Mouse (Mus musculus): ENCODE results near the gene Nrxn3. TPM values are rescaled to one million over a fixed set of nuclear protein-coding genes. Genes with fewer than 3 reads are reported as not detected.

The Nrxn3 gene
- polyA plus RNA-seq, 1 experiment, result 0.19 TPM

DNA sequence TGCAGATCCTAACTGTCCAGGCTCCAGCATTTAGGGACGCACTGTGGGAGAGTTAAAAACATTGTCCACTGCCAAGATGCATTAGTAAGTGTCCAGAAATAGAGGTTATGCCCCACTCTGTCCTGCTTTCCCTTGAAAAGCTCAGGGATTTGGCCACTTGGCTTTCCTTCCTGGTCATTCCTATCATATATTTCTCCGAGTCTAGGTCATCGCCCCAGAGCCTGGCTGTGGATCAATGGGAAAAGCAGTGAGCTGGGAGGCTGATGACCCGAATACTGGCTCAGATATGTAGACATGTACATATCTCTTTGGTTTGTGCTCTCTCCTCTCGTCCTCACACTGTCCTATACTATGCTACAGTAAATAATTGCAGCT is 96.6 kb downstream of the Nrxn3 start:
- Histone ChIP-seq H3K27ac (ENCODE audit: control insufficient read depth, insufficient read depth, low read length) (no peak overlapping the region), H3K4me3 (ENCODE audit: control insufficient read depth, insufficient read depth, low read length) (no peak overlapping the region), H3K27me3 (ENCODE audit: control insufficient read depth, insufficient read depth, low read length) (no peaks in the 10 kb centered on the region), H3K4me1 (replicated peaks; ENCODE audit: control insufficient read depth, insufficient read depth, low read length) (no peaks in the 10 kb centered on the region), H3K36me3 (ENCODE audit: control insufficient read depth, insufficient read depth, low read length) (no peaks in the 10 kb centered on the region)
- TF ChIP-seq CTCF (IDR thresholded peaks at IDR 0.05; ENCODE audit: borderline replicate concordance, control insufficient read depth, extremely low read depth, insufficient read depth, low read length, poor library complexity) (no peak), POLR2A (IDR thresholded peaks at IDR 0.05; ENCODE audit: control insufficient read depth, extremely low read depth, insufficient read depth, low read length, poor library complexity) (no peak)
- 92% methylated on average over 5 of the region's 5 CpGs for WGBS
- no peak for DNase-seq

DNA sequence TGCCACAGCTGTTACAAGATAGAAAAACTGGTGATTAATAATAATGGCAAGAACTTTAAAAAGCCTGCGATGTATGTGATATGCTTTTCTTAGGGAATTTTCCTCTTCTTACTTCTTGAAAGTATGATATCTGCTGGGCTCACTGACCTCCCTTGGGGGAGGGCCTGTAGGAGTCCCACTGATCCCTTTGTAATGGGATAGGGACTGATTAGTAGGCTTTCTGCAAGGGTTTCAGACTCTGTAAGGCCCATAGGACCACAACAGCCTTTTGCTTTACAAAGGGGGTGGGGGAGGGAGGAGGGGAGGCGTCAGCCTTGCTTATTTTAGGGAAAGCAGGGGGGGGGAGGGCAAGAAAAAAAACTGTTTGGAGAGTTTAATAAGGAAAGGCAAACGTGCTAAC is 97.5 kb downstream of the Nrxn3 start:
- Histone ChIP-seq H3K4me3 (ENCODE audit: control insufficient read depth, insufficient read depth, low read length) (no peak overlapping the region), H3K36me3 (ENCODE audit: control insufficient read depth, insufficient read depth, low read length) (no peaks in the 10 kb centered on the region), H3K27ac (ENCODE audit: control insufficient read depth, insufficient read depth, low read length) (no peak overlapping the region), H3K27me3 (ENCODE audit: control insufficient read depth, insufficient read depth, low read length) (no peaks in the 10 kb centered on the region), H3K4me1 (replicated peaks; ENCODE audit: control insufficient read depth, insufficient read depth, low read length) (no peaks in the 10 kb centered on the region)
- TF ChIP-seq POLR2A (IDR thresholded peaks at IDR 0.05; ENCODE audit: control insufficient read depth, extremely low read depth, insufficient read depth, low read length, poor library complexity) (no peak), CTCF (IDR thresholded peaks at IDR 0.05; ENCODE audit: borderline replicate concordance, control insufficient read depth, extremely low read depth, insufficient read depth, low read length, poor library complexity) (no peak)
- no peak for DNase-seq
- WGBS, result 67% methylated on average over 3 of the region's 3 CpGs

DNA sequence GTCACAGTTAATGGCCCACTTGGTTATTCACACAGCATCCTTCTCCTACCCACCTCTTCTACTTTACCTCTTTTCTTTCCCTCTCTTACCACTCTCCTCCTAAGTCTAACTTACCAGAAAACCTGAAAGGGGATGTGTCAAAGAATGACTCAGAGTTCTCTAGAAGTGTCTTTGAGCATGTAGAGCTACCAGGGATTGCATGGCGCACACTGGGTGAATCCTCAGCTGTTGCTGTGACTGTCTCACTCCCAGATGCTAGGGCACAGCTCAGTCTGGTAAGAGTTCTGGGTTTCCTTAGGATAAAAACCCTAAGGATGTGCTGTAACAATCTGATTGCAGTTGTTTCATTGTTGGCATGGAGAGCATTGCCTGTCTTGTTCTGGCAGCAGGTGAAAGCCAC is 108.2 kb downstream of the Nrxn3 start:
- WGBS, result 95% methylated on average over 1 of the region's 1 CpGs
- H3K4me1 ChIP-seq (replicated peaks; ENCODE audit: control insufficient read depth, insufficient read depth, low read length), result no peaks in the 10 kb centered on the region
- no peak for TF ChIP-seq POLR2A (IDR thresholded peaks at IDR 0.05; ENCODE audit: control insufficient read depth, extremely low read depth, insufficient read depth, low read length, poor library complexity)
- no peak for TF ChIP-seq CTCF (IDR thresholded peaks at IDR 0.05; ENCODE audit: borderline replicate concordance, control insufficient read depth, extremely low read depth, insufficient read depth, low read length, poor library complexity)
- H3K4me3 ChIP-seq (ENCODE audit: control insufficient read depth, insufficient read depth, low read length), result no peak overlapping the region
- no peaks in the 10 kb centered on the region for H3K36me3 ChIP-seq (ENCODE audit: control insufficient read depth, insufficient read depth, low read length)
- H3K27ac ChIP-seq (ENCODE audit: control insufficient read depth, insufficient read depth, low read length), result no peak overlapping the region
- H3K27me3 ChIP-seq (ENCODE audit: control insufficient read depth, insufficient read depth, low read length), result no peaks in the 10 kb centered on the region
- DNase-seq, result no peak

DNA sequence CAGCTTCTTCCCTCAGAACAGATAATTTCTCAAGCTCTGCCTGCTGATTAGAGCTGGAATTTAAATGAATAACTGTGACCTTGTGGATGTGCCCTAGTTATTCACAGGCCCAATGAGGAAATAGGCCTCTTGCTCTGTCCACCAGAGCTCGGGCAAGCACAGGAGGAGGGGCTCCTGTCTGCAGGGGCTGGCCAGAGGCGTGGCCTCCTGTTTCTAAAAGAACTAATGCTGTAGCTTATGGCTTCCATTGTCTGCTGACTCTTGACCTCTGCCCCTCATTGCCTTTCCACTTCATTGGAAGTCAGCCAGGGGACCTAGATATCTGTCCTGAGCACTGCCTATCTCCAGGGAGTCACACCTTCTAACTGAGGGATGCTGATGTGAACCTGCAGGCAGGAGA is 113.1 kb downstream of the Nrxn3 start:
- H3K4me1 ChIP-seq (replicated peaks; ENCODE audit: control insufficient read depth, insufficient read depth, low read length), result no peaks in the 10 kb centered on the region
- 46% methylated on average over 2 of the region's 2 CpGs for WGBS
- DNase-seq, result no peak
- no peak overlapping the region for H3K27ac ChIP-seq (ENCODE audit: control insufficient read depth, insufficient read depth, low read length)
- no peak for TF ChIP-seq CTCF (IDR thresholded peaks at IDR 0.05; ENCODE audit: borderline replicate concordance, control insufficient read depth, extremely low read depth, insufficient read depth, low read length, poor library complexity)
- TF ChIP-seq POLR2A (IDR thresholded peaks at IDR 0.05; ENCODE audit: control insufficient read depth, extremely low read depth, insufficient read depth, low read length, poor library complexity), result no peak
- no peak overlapping the region for H3K4me3 ChIP-seq (ENCODE audit: control insufficient read depth, insufficient read depth, low read length)
- H3K36me3 ChIP-seq (ENCODE audit: control insufficient read depth, insufficient read depth, low read length), result no peaks in the 10 kb centered on the region
- no peaks in the 10 kb centered on the region for H3K27me3 ChIP-seq (ENCODE audit: control insufficient read depth, insufficient read depth, low read length)

DNA sequence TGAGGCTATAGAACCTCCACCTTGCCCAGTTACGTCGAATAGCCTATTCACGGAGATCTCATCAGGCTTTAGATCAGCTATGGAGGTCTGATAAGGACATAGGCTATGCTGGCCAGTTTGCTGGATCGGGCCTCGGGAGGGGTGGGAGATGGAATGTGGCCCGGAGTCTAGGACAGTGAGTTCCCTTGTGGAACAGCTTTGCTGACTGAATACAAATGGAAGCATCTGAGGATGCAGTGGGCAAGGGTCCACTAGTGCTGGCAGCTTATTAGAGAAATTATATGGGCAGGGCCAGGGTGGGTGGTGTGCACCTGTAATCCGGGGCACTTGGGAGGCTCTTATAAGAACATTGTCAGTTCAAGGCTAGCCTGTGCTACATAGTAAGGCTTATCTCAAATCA is 117.0 kb downstream of the Nrxn3 start:
- H3K4me3 ChIP-seq (ENCODE audit: control insufficient read depth, insufficient read depth, low read length), result no peak overlapping the region
- no peaks in the 10 kb centered on the region for H3K36me3 ChIP-seq (ENCODE audit: control insufficient read depth, insufficient read depth, low read length)
- DNase-seq, result no peak
- no peak overlapping the region for H3K27ac ChIP-seq (ENCODE audit: control insufficient read depth, insufficient read depth, low read length)
- TF ChIP-seq POLR2A (IDR thresholded peaks at IDR 0.05; ENCODE audit: control insufficient read depth, extremely low read depth, insufficient read depth, low read length, poor library complexity) (no peak), CTCF (IDR thresholded peaks at IDR 0.05; ENCODE audit: borderline replicate concordance, control insufficient read depth, extremely low read depth, insufficient read depth, low read length, poor library complexity) (no peak)
- H3K4me1 ChIP-seq (replicated peaks; ENCODE audit: control insufficient read depth, insufficient read depth, low read length), result no peaks in the 10 kb centered on the region
- WGBS, result 94% methylated on average over 7 of the region's 7 CpGs
- H3K27me3 ChIP-seq (ENCODE audit: control insufficient read depth, insufficient read depth, low read length), result no peaks in the 10 kb centered on the region

DNA sequence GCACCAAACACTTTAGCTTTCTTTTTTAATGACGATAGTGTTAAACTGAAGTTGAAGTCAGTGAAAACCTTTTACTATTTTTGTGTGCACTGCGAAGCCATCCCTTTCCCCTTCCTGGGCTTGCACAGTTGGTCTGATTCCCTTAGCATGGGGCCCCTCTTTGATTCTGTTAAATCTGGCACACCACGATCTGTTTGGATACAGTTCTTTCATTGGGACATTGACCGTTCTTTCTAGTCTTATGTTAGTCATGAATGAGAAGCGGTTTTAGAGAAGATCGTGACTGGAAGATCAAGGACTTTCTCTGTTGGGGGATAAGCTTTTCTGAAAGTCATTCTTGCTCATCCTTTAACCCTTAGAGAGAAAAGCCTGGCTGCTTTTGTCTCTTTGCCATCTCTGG is 118.7 kb downstream of the Nrxn3 start:
- WGBS, result 91% methylated on average over 6 of the region's 6 CpGs
- no peaks in the 10 kb centered on the region for H3K4me1 ChIP-seq (replicated peaks; ENCODE audit: control insufficient read depth, insufficient read depth, low read length)
- no peaks in the 10 kb centered on the region for H3K27me3 ChIP-seq (ENCODE audit: control insufficient read depth, insufficient read depth, low read length)
- no peak overlapping the region for H3K4me3 ChIP-seq (ENCODE audit: control insufficient read depth, insufficient read depth, low read length)
- no peak for DNase-seq
- no peaks in the 10 kb centered on the region for H3K36me3 ChIP-seq (ENCODE audit: control insufficient read depth, insufficient read depth, low read length)
- no peak overlapping the region for H3K27ac ChIP-seq (ENCODE audit: control insufficient read depth, insufficient read depth, low read length)
- TF ChIP-seq POLR2A (IDR thresholded peaks at IDR 0.05; ENCODE audit: control insufficient read depth, extremely low read depth, insufficient read depth, low read length, poor library complexity) (no peak), CTCF (IDR thresholded peaks at IDR 0.05; ENCODE audit: borderline replicate concordance, control insufficient read depth, extremely low read depth, insufficient read depth, low read length, poor library complexity) (no peak)

All from thymus, adult 2 months (tissue).